Mouse (Mus musculus): ENCODE results near the gene Snx1.

Snx1 gene

GRCm38 (mm10) chr9:66049931-66050601 is 76.3 kb downstream of the Snx1 start:
- DNase-seq (ENCODE audit: low spot score) = no peak

- no peak for DNase-seq (ENCODE audit: low spot score)
Measured at GRCm38 (mm10) chr9:66043241-66043640, 83.1 kb downstream of the Snx1 start.

- no peak for DNase-seq (ENCODE audit: low spot score)
Measured at GRCm38 (mm10) chr9:66042331-66042730, 84.1 kb downstream of the Snx1 start.

- no peak for DNase-seq (ENCODE audit: low spot score)
Measured at GRCm38 (mm10) chr9:66040801-66041200, 85.6 kb downstream of the Snx1 start.

- DNase-seq (ENCODE audit: low spot score) = no peak
Measured at GRCm38 (mm10) chr9:66039290-66039689, 87.1 kb downstream of the Snx1 start.

GRCm38 (mm10) chr9:66038581-66038980 is 87.8 kb downstream of the Snx1 start:
- no peak for DNase-seq (ENCODE audit: low spot score)

All from embryo, embryonic 10 days (tissue).